In genomic region chr11:93762832-93763530, GRCm38 (mm10) we compare ENCODE assay signal across 8 mouse cellular contexts.
DNase-seq lines count a peak whose midpoint lies in the region; ATAC-seq and TF ChIP-seq lines count a peak whose summit lies in the region.

No protein-coding gene starts in this region.

- H3K4me3 ChIP-seq in liver, adult 2 months (ENCODE audit: insufficient read depth, low read depth, low read length): no peak overlapping the region
- H3K4me3 ChIP-seq in liver, embryonic 11.5 days (ENCODE audit: low read depth, low read length): no peak overlapping the region
- H3K4me3 ChIP-seq in kidney, postnatal 0 days (replicated peaks; ENCODE audit: low read depth, low read length): no peak overlapping the region
- peak overlapping the region; percentile 16 for H3K4me3 ChIP-seq in limb, embryonic 13.5 days

- no peaks in the 10 kb centered on the region for H3K36me3 ChIP-seq in liver, adult 2 months (ENCODE audit: control insufficient read depth, insufficient read depth, low read length)
- H3K36me3 ChIP-seq in liver, embryonic 11.5 days (ENCODE audit: control insufficient read depth, insufficient read depth, low read length): no peaks in the 10 kb centered on the region
- H3K36me3 ChIP-seq in kidney, postnatal 0 days (ENCODE audit: insufficient read depth, low read length): no peaks in the 10 kb centered on the region
- H3K36me3 ChIP-seq in limb, embryonic 13.5 days: no peaks in the 10 kb centered on the region

- no peak overlapping the region for H3K9ac ChIP-seq in liver, adult 2 months (ENCODE audit: low read depth, low read length)
- H3K9ac ChIP-seq in liver, embryonic 11.5 days (ENCODE audit: low read depth, low read length): no peak overlapping the region
- H3K9ac ChIP-seq in kidney, postnatal 0 days (ENCODE audit: low read depth, low read length): no peak overlapping the region
- no peak overlapping the region for H3K9ac ChIP-seq in limb, embryonic 13.5 days

- H3K27ac ChIP-seq in liver, adult 2 months (replicated peaks; ENCODE audit: insufficient read depth, low read depth, low read length): no peak overlapping the region
- no peak overlapping the region for H3K27ac ChIP-seq in liver, embryonic 11.5 days (ENCODE audit: low read depth, low read length)
- 0 out of 2 replicates have a peak overlapping the region, but pooled peaks have one; percentile 27 for H3K27ac ChIP-seq in kidney, postnatal 0 days
- H3K27ac ChIP-seq in limb, embryonic 13.5 days: no peak overlapping the region

- WGBS in liver, adult 2 months: 27% methylated on average over 18 of the region's 18 CpGs
- WGBS in liver, embryonic 11.5 days: 23% methylated on average over 18 of the region's 18 CpGs
- WGBS in kidney, postnatal 0 days: 14% methylated on average over 18 of the region's 18 CpGs
- WGBS in limb, embryonic 13.5 days: 11% methylated on average over 18 of the region's 18 CpGs

- H3K9me3 ChIP-seq in liver, embryonic 11.5 days (ENCODE audit: control insufficient read depth, low read length): no peaks in the 10 kb centered on the region
- H3K9me3 ChIP-seq in kidney, postnatal 0 days (replicated peaks; ENCODE audit: low read length): no peaks in the 10 kb centered on the region
- H3K9me3 ChIP-seq in limb, embryonic 13.5 days: no peaks in the 10 kb centered on the region; the same call in 1 of the 2 replicates

- no peak for TF ChIP-seq POLR2A in liver, adult 2 months (IDR thresholded peaks at IDR 0.05; ENCODE audit: extremely low read depth, insufficient read depth, low read length)

- H3K4me1 ChIP-seq in liver, adult 2 months (ENCODE audit: control insufficient read depth, insufficient read depth, low read length): no peaks in the 10 kb centered on the region
- H3K4me1 ChIP-seq in liver, embryonic 11.5 days (replicated peaks; ENCODE audit: control insufficient read depth, insufficient read depth, low read length): no peaks in the 10 kb centered on the region
- H3K4me1 ChIP-seq in kidney, postnatal 0 days (replicated peaks; ENCODE audit: insufficient read depth, low read length): no peaks in the 10 kb centered on the region
- H3K4me1 ChIP-seq in limb, embryonic 13.5 days: 0 out of 2 replicates have a peak, but pooled peaks cover 4% of the 10 kb centered on the region

- 0 out of 2 replicates have a peak, but pooled peaks cover 3% of the 10 kb centered on the region for H3K27me3 ChIP-seq in liver, adult 2 months (ENCODE audit: control insufficient read depth, insufficient read depth, low read length)
- H3K27me3 ChIP-seq in liver, embryonic 11.5 days (replicated peaks; ENCODE audit: control insufficient read depth, insufficient read depth, low read length): no peaks in the 10 kb centered on the region
- no peaks in the 10 kb centered on the region for H3K27me3 ChIP-seq in kidney, postnatal 0 days (ENCODE audit: insufficient read depth, low read length)
- H3K27me3 ChIP-seq in limb, embryonic 13.5 days: no peaks in the 10 kb centered on the region

- TF ChIP-seq CTCF in liver, adult 2 months (IDR thresholded peaks at IDR 0.05; ENCODE audit: low read depth, low read length): 0 out of 2 replicates have a peak, but pooled peaks have one; percentile 14
- TF ChIP-seq CTCF in kidney, postnatal 0 days (IDR thresholded peaks at IDR 0.05; ENCODE audit: low read depth): peak; percentile 71

- DNase-seq in liver, adult 2 months (ENCODE audit: extremely low read depth, low read depth, low spot score): no peak
- no peak for DNase-seq in liver, embryonic 11.5 days (ENCODE audit: low spot score)
- peak; percentile 74 for DNase-seq in kidney, postnatal 0 days (ENCODE audit: low spot score)
- peak; percentile 14 for DNase-seq in retina, postnatal 7 days (ENCODE audit: low read depth, low spot score)
- DNase-seq in spleen, postnatal 4 days (ENCODE audit: low spot score in 2 of 2): no peak

- ATAC-seq in liver, embryonic 11.5 days (replicated peaks; ENCODE audit: low FRiP score): no peak
- peak; percentile 89 for ATAC-seq in common myeloid progenitor, adult 5-6 weeks (replicated peaks; ENCODE audit: low read depth, poor library complexity, severe bottlenecking)
- ATAC-seq in granulocyte monocyte progenitor cell, adult 5-6 weeks (replicated peaks; ENCODE audit: poor library complexity, severe bottlenecking): peak; percentile 73
- ATAC-seq in kidney, postnatal 0 days (replicated peaks; ENCODE audit: low FRiP score, low read depth): peak; percentile 91; the same call in 1 of the 2 replicates
- ATAC-seq in limb, embryonic 13.5 days (ENCODE audit: low FRiP score, low read depth): peak; percentile 61; the same call in 1 of the 2 replicates

- no peaks in the 10 kb centered on the region for H3K79me2 ChIP-seq in liver, adult 2 months (ENCODE audit: control insufficient read depth, insufficient read depth, low read length)

- no peak overlapping the region for H3K4me2 ChIP-seq in liver, embryonic 11.5 days
- 0 out of 2 replicates have a peak overlapping the region, but pooled peaks have one; percentile 27 for H3K4me2 ChIP-seq in kidney, postnatal 0 days (ENCODE audit: low read length)
- peak overlapping the region; percentile 57 for H3K4me2 ChIP-seq in limb, embryonic 13.5 days (replicated peaks)

Comparison
In these comparisons a context has a peak if more than half of its experiments do, and no peak if none do; other contexts are left out.
1. DNase-seq: peak in kidney, postnatal 0 days (single experiment) and retina, postnatal 7 days (single experiment); none in liver, adult 2 months (single experiment), liver, embryonic 11.5 days (single experiment) and spleen, postnatal 4 days (0 of 2).